9 mouse cellular contexts compared by ENCODE assay signal in the genomic region with DNA sequence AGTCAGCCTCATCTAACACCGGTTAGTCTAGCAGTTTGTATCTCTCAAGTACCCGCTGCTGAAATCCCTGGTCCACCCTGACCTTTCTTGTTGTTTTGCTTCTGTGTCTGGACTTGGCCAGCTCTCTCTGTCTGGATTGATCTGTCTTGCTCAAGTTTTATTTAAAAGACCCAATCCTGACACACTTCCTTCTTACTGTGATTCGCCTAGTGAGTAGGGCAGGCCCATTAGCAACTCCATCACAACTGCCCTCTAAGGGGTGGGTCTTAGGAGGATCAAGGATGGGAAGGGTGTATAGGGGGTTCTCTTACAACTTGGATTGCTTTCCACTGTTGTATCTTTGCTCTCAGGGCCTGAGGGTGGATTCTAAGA. TPM values are rescaled to one million over a fixed set of nuclear protein-coding genes. Genes with fewer than 3 reads are reported as not detected.
A peak's percentile ranks its signal among the peaks of the same experiment; 100 is the strongest.
DNase-seq lines count a peak whose midpoint lies in the region; ATAC-seq and TF ChIP-seq lines count a peak whose summit lies in the region.
"Had no signal": no experiment of that assay in that cellular context is flagged by ENCODE, and none has a peak within 500 bp of the region (broad histone marks: within the 10 kb centered on the region; RNA-seq: fewer than 3 reads in every experiment).

No protein-coding gene starts in this region.

- H3K27ac ChIP-seq in gastrocnemius, adult 2 months, result peak overlapping the region; percentile 93
- no peak overlapping the region for H3K27ac ChIP-seq in forebrain, embryonic 12.5 days
- no peak overlapping the region; the same call in 1 of the 2 replicates for H3K27ac ChIP-seq in intestine, embryonic 15.5 days
- H3K27ac ChIP-seq in stomach, embryonic 16.5 days (ENCODE audit: low read length), result peak overlapping the region; percentile 81; the same call in 1 of the 2 replicates

- peak overlapping the region; percentile 70 for H3K4me3 ChIP-seq in gastrocnemius, adult 2 months
- H3K4me3 ChIP-seq in forebrain, embryonic 12.5 days (replicated peaks), result peak overlapping the region; percentile 49
- peak overlapping the region; percentile 50 for H3K4me3 ChIP-seq in intestine, embryonic 15.5 days (replicated peaks)
- H3K4me3 ChIP-seq in lung, adult 2 months (replicated peaks; ENCODE audit: extremely low read depth, low read depth, low read length), result peak overlapping the region; percentile 80
- peak overlapping the region; percentile 56 for H3K4me3 ChIP-seq in stomach, embryonic 16.5 days (replicated peaks; ENCODE audit: low read length)

- WGBS in forebrain, embryonic 12.5 days, result 76% methylated on average over 3 of the region's 3 CpGs
- WGBS in intestine, embryonic 15.5 days, result 74% methylated on average over 3 of the region's 3 CpGs
- WGBS in lung, adult 2 months, result 47% methylated on average over 3 of the region's 3 CpGs
- 62% methylated on average over 3 of the region's 3 CpGs for WGBS in stomach, embryonic 16.5 days

- peaks cover 19% of the 10 kb centered on the region for H3K4me1 ChIP-seq in forebrain, embryonic 12.5 days
- H3K4me1 ChIP-seq in intestine, embryonic 15.5 days (replicated peaks), result peaks cover 8% of the 10 kb centered on the region
- H3K4me1 ChIP-seq in lung, adult 2 months (ENCODE audit: control insufficient read depth, insufficient read depth, low read length), result no peaks in the 10 kb centered on the region
- peaks cover 9% of the 10 kb centered on the region for H3K4me1 ChIP-seq in stomach, embryonic 16.5 days (ENCODE audit: control insufficient read depth, insufficient read depth, low read length)

- TF ChIP-seq POLR2A in lung, adult 2 months (IDR thresholded peaks at IDR 0.05; ENCODE audit: borderline replicate concordance, extremely low read depth, low read depth, low read length), result no peak

- peak; percentile 50 for ATAC-seq in forebrain, embryonic 12.5 days (ENCODE audit: low FRiP score)
- ATAC-seq in intestine, embryonic 15.5 days, result peak; percentile 70
- peak; percentile 76; the same call in 1 of the 2 replicates for ATAC-seq in stomach, embryonic 16.5 days (ENCODE audit: insufficient read depth, low FRiP score)

- intact Hi-C loops in gastrocnemius, adult 2 months (cut with DNase I), result loop anchor here (2.0 to 5.0 kb wide), 2 partner anchors 53 to 63 kb away; a partner anchor contains a TSS

- H3K9ac ChIP-seq in forebrain, embryonic 12.5 days, result peak overlapping the region; percentile 68; the same call in 1 of the 2 replicates
- H3K9ac ChIP-seq in intestine, embryonic 15.5 days, result peak overlapping the region; percentile 57; the same call in 1 of the 2 replicates
- H3K9ac ChIP-seq in stomach, embryonic 16.5 days (ENCODE audit: low read length), result peak overlapping the region; percentile 87

- 0 out of 2 replicates have a peak, but pooled peaks cover 2% of the 10 kb centered on the region for H3K27me3 ChIP-seq in forebrain, embryonic 12.5 days
- H3K27me3 ChIP-seq in intestine, embryonic 15.5 days (replicated peaks), result no peaks in the 10 kb centered on the region
- H3K27me3 ChIP-seq in stomach, embryonic 16.5 days (ENCODE audit: control insufficient read depth, insufficient read depth, low read length), result no peaks in the 10 kb centered on the region

- no peaks in the 10 kb centered on the region for H3K9me3 ChIP-seq in forebrain, embryonic 12.5 days
- no peaks in the 10 kb centered on the region for H3K9me3 ChIP-seq in intestine, embryonic 15.5 days
- H3K9me3 ChIP-seq in stomach, embryonic 16.5 days (replicated peaks; ENCODE audit: control insufficient read depth, low read length), result no peaks in the 10 kb centered on the region

- no peak for TF ChIP-seq CTCF in gastrocnemius, adult 2 months (IDR thresholded peaks at IDR 0.05)
- no peak for TF ChIP-seq CTCF in lung, adult 2 months (IDR thresholded peaks at IDR 0.05; ENCODE audit: insufficient read depth, low read length)

- peak overlapping the region; percentile 73 for H3K4me2 ChIP-seq in forebrain, embryonic 12.5 days
- peak overlapping the region; percentile 94 for H3K4me2 ChIP-seq in intestine, embryonic 15.5 days (replicated peaks)
- peak overlapping the region; percentile 76 for H3K4me2 ChIP-seq in stomach, embryonic 16.5 days (ENCODE audit: low read depth, low read length)

- no peak for DNase-seq in gastrocnemius, adult 2 months
- DNase-seq in gastrocnemius, postnatal 10 days, result no peak
- no peak for DNase-seq in lung, adult 2 months
- DNase-seq in adrenal gland, postnatal 36 days, result no peak
- DNase-seq in c-Kit-positive CD71-positive TER-119-positive erythroid progenitor cells, embryonic 14.5 days (ENCODE audit: low spot score), result no peak

- H3K36me3 ChIP-seq in forebrain, embryonic 12.5 days (replicated peaks), result peaks cover 3% of the 10 kb centered on the region; the same call in 1 of the 2 replicates
- no peaks in the 10 kb centered on the region for H3K36me3 ChIP-seq in intestine, embryonic 15.5 days
- H3K36me3 ChIP-seq in stomach, embryonic 16.5 days (ENCODE audit: control insufficient read depth, insufficient read depth, low read length), result no peaks in the 10 kb centered on the region

RNA-seq across cellular contexts. Expression of a gene that starts 1.0 kb away (rescaled TPM):
- total RNA-seq in gastrocnemius, adult 2 months (2021), result 1 to 10 TPM; 6.3 TPM
- 10 to 100 TPM; 20.7 to 29.0 TPM for total RNA-seq in gastrocnemius, postnatal 10 days (2021)
- polyA plus RNA-seq in forebrain, embryonic 12.5 days (2016; fragmentation: Nextera tagmentation; extraction: Ambion mirVana), result 29.2 and 35.1 TPM in 2 replicates
- polyA plus RNA-seq in intestine, embryonic 15.5 days (2015; fragmentation: Nextera tagmentation; extraction: Ambion mirVana), result 37.5 and 42.6 TPM in 2 replicates
- polyA plus RNA-seq in lung, adult 2 months (2012; rRNA removed), result 26.3 and 26.5 TPM in 2 replicates
- polyA plus RNA-seq in stomach, embryonic 16.5 days (2015; fragmentation: Nextera tagmentation; extraction: Ambion mirVana), result 63.3 and 66.6 TPM in 2 replicates
- total RNA-seq in adrenal gland, postnatal 36 days (2021), result 10 to 100 TPM in 1 of 2 experiments, 1 to 10 TPM in 1; 7.9 to 11.1 TPM

RNA-seq across cellular contexts. Expression of a gene that starts 22.6 kb away (rescaled TPM):
- total RNA-seq in gastrocnemius, adult 2 months (2021), result not detected
- not detected for total RNA-seq in gastrocnemius, postnatal 10 days (2021)
- 2.2 and 2.3 TPM in 2 replicates for polyA plus RNA-seq in forebrain, embryonic 12.5 days (2016; fragmentation: Nextera tagmentation; extraction: Ambion mirVana)
- polyA plus RNA-seq in intestine, embryonic 15.5 days (2015; fragmentation: Nextera tagmentation; extraction: Ambion mirVana), result 1.3 and 1.6 TPM in 2 replicates
- 0.95 and 2.8 TPM in 2 replicates for polyA plus RNA-seq in lung, adult 2 months (2012; rRNA removed)
- 1.2 and 1.4 TPM in 2 replicates for polyA plus RNA-seq in stomach, embryonic 16.5 days (2015; fragmentation: Nextera tagmentation; extraction: Ambion mirVana)
- 1 to 10 TPM; 3.6 to 7.8 TPM for total RNA-seq in adrenal gland, postnatal 36 days (2021)
- total RNA-seq: gastrocnemius, postnatal 4 days had no signal

RNA-seq across cellular contexts. Expression of a gene that starts 53.5 kb away (rescaled TPM):
- 10 to 100 TPM; 19.0 to 20.0 TPM for total RNA-seq in gastrocnemius, adult 2 months (2021)
- total RNA-seq in gastrocnemius, postnatal 10 days (2021), result 10 to 100 TPM; 21.9 to 28.8 TPM
- polyA plus RNA-seq in forebrain, embryonic 12.5 days (2016; fragmentation: Nextera tagmentation; extraction: Ambion mirVana), result 94.9 and 118 TPM in 2 replicates
- 45.5 and 49.4 TPM in 2 replicates for polyA plus RNA-seq in intestine, embryonic 15.5 days (2015; fragmentation: Nextera tagmentation; extraction: Ambion mirVana)
- 31.3 and 35.0 TPM in 2 replicates for polyA plus RNA-seq in lung, adult 2 months (2012; rRNA removed)
- polyA plus RNA-seq in stomach, embryonic 16.5 days (2015; fragmentation: Nextera tagmentation; extraction: Ambion mirVana), result 46.2 and 49.3 TPM in 2 replicates
- total RNA-seq in adrenal gland, postnatal 36 days (2021), result 10 to 100 TPM; 28.7 to 37.8 TPM

Comparison
In these comparisons a context has a peak if more than half of its experiments do, and no peak if none do; other contexts are left out.
1. H3K27ac ChIP-seq: peak in gastrocnemius, adult 2 months (single experiment) and stomach, embryonic 16.5 days (single experiment); none in forebrain, embryonic 12.5 days (single experiment) and intestine, embryonic 15.5 days (single experiment).
2. Peak in every context shown above with its lines, with median percentiles within 50 percentile points of each other: H3K4me3 ChIP-seq, ATAC-seq, H3K4me2 ChIP-seq and H3K9ac ChIP-seq.